Mouse (Mus musculus): Measurements from ENCODE around the gene Snapc3. TPM values are rescaled to one million over a fixed set of nuclear protein-coding genes. Genes with fewer than 3 reads are reported as not detected.
A peak's percentile ranks its signal among the peaks of the same experiment; 100 is the strongest.

The Snapc3 gene
- 29.6 and 31.4 TPM in 2 replicates for polyA plus RNA-seq (2015; fragmentation: Nextera tagmentation; extraction: Ambion mirVana)

- Histone ChIP-seq H3K27ac (ENCODE audit: low read length) (peak within 1 kb of the TSS; percentile 78), H3K27me3 (ENCODE audit: control insufficient read depth, insufficient read depth, low read length) (no peaks in the 10 kb centered on the region), H3K4me3 (ENCODE audit: low read length) (peak within 1 kb of the TSS; percentile 79), H3K9ac (ENCODE audit: low read length) (peak within 1 kb of the TSS; percentile 89), H3K4me2 (ENCODE audit: low read depth, low read length) (peak within 1 kb of the TSS; percentile 71), H3K9me3 (replicated peaks; ENCODE audit: control insufficient read depth, low read length) (peaks cover 6% of the 10 kb centered on the region), H3K36me3 (ENCODE audit: control insufficient read depth, insufficient read depth) (no peaks in the 10 kb centered on the region), H3K4me1 (ENCODE audit: control insufficient read depth, insufficient read depth, low read length) (peaks cover 10% of the 10 kb centered on the region)
- WGBS: 1% methylated on average over 41 of the region's 41 CpGs
- peak; percentile 100 for ATAC-seq (replicated peaks; ENCODE audit: extremely low read depth, insufficient read depth, low FRiP score)
These were observed at the start of gene Snapc3 for GRCm38 (mm10) chr4:83417160-83417819. Gene Snapc3 (plus strand): TSS chr4:83417724.

DNA sequence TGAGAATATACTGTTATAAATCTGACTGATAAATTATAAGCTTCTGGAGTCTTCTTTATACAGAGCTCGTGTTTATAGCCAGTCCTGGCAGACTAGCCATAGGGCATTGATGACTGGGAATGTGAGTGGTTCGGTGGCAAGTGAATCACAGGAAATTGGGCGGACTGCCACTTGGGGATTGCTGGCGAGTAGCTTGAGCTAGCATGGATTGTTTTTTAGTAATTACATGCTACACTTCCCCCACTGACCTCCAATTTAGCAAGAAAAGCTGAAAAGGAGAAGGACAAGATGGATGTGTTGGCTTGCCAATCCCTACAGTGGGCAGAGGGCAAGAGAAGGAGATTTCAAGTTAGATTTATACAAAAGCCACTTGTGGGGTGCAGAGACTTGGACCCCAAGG, 44.1 kb upstream of the Snapc3 start:
- no peak for ATAC-seq (replicated peaks; ENCODE audit: extremely low read depth, insufficient read depth, low FRiP score)
- Histone ChIP-seq H3K9me3 (replicated peaks; ENCODE audit: control insufficient read depth, low read length) (no peaks in the 10 kb centered on the region), H3K27ac (ENCODE audit: low read length) (no peak overlapping the region), H3K4me3 (ENCODE audit: low read length) (no peak overlapping the region), H3K4me2 (ENCODE audit: low read depth, low read length) (no peak overlapping the region), H3K9ac (ENCODE audit: low read length) (no peak overlapping the region), H3K36me3 (ENCODE audit: control insufficient read depth, insufficient read depth) (no peaks in the 10 kb centered on the region), H3K27me3 (ENCODE audit: control insufficient read depth, insufficient read depth, low read length) (no peaks in the 10 kb centered on the region), H3K4me1 (ENCODE audit: control insufficient read depth, insufficient read depth, low read length) (no peaks in the 10 kb centered on the region)
- 74% methylated on average over 4 of the region's 4 CpGs for WGBS

DNA sequence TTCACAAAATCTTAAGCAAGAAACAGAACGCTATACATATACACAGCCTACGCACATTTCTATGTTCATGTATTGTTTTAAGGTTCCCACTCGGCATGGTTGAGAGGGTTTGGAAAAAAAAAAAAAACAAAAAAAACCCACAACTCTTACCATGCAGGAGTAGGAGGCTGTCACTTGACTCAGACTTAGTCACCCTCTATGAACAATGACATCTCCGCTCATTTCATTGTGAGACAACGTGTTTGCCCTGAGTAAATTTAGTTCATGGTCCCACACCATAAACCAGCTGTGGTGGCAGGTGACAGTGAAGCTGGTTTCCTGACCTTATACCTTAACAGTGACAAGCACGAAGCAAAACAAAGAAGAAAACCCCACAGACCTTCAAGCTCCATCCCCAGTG, 41.9 kb upstream of the Snapc3 start:
- Histone ChIP-seq H3K9ac (ENCODE audit: low read length) (no peak overlapping the region), H3K4me2 (ENCODE audit: low read depth, low read length) (no peak overlapping the region), H3K4me3 (ENCODE audit: low read length) (no peak overlapping the region), H3K4me1 (ENCODE audit: control insufficient read depth, insufficient read depth, low read length) (no peaks in the 10 kb centered on the region), H3K27me3 (ENCODE audit: control insufficient read depth, insufficient read depth, low read length) (no peaks in the 10 kb centered on the region), H3K9me3 (replicated peaks; ENCODE audit: control insufficient read depth, low read length) (no peaks in the 10 kb centered on the region), H3K27ac (ENCODE audit: low read length) (no peak overlapping the region), H3K36me3 (ENCODE audit: control insufficient read depth, insufficient read depth) (no peaks in the 10 kb centered on the region)
- 76% methylated on average over 6 of the region's 6 CpGs for WGBS
- no peak for ATAC-seq (replicated peaks; ENCODE audit: extremely low read depth, insufficient read depth, low FRiP score)

GRCm38 (mm10) chr4:83376461-83377015, 41.0 kb upstream of the Snapc3 start:
- H3K27ac ChIP-seq (ENCODE audit: low read length): no peak overlapping the region
- no peaks in the 10 kb centered on the region for H3K4me1 ChIP-seq (ENCODE audit: control insufficient read depth, insufficient read depth, low read length)
- no peak overlapping the region for H3K4me2 ChIP-seq (ENCODE audit: low read depth, low read length)
- no peaks in the 10 kb centered on the region for H3K9me3 ChIP-seq (replicated peaks; ENCODE audit: control insufficient read depth, low read length)
- H3K27me3 ChIP-seq (ENCODE audit: control insufficient read depth, insufficient read depth, low read length): no peaks in the 10 kb centered on the region
- no peak overlapping the region for H3K4me3 ChIP-seq (ENCODE audit: low read length)
- no peak for ATAC-seq (replicated peaks; ENCODE audit: extremely low read depth, insufficient read depth, low FRiP score)
- H3K36me3 ChIP-seq (ENCODE audit: control insufficient read depth, insufficient read depth): no peaks in the 10 kb centered on the region
- 61% methylated on average over 7 of the region's 7 CpGs for WGBS
- no peak overlapping the region for H3K9ac ChIP-seq (ENCODE audit: low read length)

DNA sequence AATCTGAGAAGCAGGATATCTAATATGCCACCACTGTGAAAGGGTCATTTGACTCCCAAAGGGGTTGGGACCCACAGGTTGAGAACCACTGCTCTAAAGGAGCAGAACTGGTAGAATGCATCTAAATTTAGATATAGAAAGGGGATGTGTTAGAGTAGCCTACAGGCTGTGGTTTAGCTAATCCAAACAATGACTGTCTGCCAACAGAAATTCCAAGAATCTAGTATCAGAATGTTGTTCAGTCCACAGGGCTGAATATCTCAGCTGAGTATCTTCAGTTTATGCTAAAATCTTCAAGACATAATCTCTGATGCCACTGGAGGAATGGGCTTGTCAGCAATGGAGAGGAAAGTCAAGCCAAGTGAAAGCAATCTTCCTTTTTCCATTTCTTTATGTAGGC, 38.5 kb upstream of the Snapc3 start:
- no peak overlapping the region for H3K4me2 ChIP-seq (ENCODE audit: low read depth, low read length)
- H3K9ac ChIP-seq (ENCODE audit: low read length): no peak overlapping the region
- no peak overlapping the region for H3K27ac ChIP-seq (ENCODE audit: low read length)

GRCm38 (mm10) chr4:83379746-83380145, 37.8 kb upstream of the Snapc3 start:
- Histone ChIP-seq H3K4me2 (ENCODE audit: low read depth, low read length) (no peak overlapping the region), H3K27ac (ENCODE audit: low read length) (no peak overlapping the region), H3K9ac (ENCODE audit: low read length) (no peak overlapping the region), H3K9me3 (replicated peaks; ENCODE audit: control insufficient read depth, low read length) (no peaks in the 10 kb centered on the region), H3K4me1 (ENCODE audit: control insufficient read depth, insufficient read depth, low read length) (no peaks in the 10 kb centered on the region), H3K36me3 (ENCODE audit: control insufficient read depth, insufficient read depth) (no peaks in the 10 kb centered on the region), H3K4me3 (ENCODE audit: low read length) (no peak overlapping the region), H3K27me3 (ENCODE audit: control insufficient read depth, insufficient read depth, low read length) (no peaks in the 10 kb centered on the region)
- WGBS: 88% methylated on average over 6 of the region's 6 CpGs
- no peak for ATAC-seq (replicated peaks; ENCODE audit: extremely low read depth, insufficient read depth, low FRiP score)

More for the DNA sequence above, 38.5 kb upstream of the Snapc3 start:
- no peaks in the 10 kb centered on the region for H3K9me3 ChIP-seq (replicated peaks; ENCODE audit: control insufficient read depth, low read length)
- ATAC-seq (replicated peaks; ENCODE audit: extremely low read depth, insufficient read depth, low FRiP score): no peak
- H3K27me3 ChIP-seq (ENCODE audit: control insufficient read depth, insufficient read depth, low read length): no peaks in the 10 kb centered on the region
- no peaks in the 10 kb centered on the region for H3K4me1 ChIP-seq (ENCODE audit: control insufficient read depth, insufficient read depth, low read length)
- H3K36me3 ChIP-seq (ENCODE audit: control insufficient read depth, insufficient read depth): no peaks in the 10 kb centered on the region
- H3K4me3 ChIP-seq (ENCODE audit: low read length): no peak overlapping the region

DNA sequence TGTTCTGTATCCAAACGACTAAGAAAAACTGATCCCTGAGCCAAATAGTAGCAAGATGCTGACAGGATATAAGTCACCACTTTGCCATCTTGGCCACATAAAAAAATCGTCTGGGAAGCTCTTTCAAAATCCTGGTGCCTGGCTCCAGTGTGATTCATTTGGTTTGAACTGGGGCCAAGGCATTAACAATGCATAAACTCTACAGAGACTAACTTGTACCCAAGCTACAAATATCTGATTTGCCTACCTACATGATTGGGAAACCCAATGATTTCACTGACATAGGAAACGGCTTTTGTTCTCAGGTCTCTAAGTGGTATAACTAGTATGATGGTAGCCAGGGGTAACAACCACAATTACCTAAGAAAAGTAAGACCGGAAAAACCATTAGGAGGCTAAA, 37.3 kb upstream of the Snapc3 start:
- WGBS: 67% methylated on average over 4 of the region's 4 CpGs
- H3K4me3 ChIP-seq (ENCODE audit: low read length): no peak overlapping the region

DNA sequence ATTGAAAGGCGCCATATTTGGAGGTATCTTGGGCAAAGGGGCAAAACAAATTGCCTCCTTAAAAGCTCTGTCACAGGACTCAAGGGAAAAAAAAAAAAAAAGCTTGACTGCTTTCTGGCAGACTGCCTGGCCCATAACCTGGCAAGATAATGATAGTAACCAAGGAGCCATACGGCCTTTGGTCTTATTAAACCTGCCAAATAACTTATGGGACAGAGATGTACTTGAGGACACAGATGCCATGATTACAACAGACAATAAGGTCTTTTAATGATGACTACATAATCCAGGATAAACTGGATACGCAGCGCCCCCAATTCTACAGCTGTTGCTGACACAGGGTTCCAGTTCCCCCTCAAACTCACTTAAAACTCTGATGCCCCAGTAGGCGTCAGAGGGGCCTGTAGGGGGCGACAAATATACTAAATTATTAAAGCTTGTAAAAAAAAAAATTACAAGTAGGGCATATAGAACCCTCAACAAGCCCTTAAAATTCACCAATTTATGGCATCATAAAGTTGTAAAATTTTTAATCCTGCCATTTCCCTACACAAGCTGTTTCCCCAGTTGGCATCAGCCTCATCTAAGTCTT, 33.5 kb upstream of the Snapc3 start:
- H3K27me3 ChIP-seq (ENCODE audit: control insufficient read depth, insufficient read depth, low read length): no peaks in the 10 kb centered on the region
- WGBS: 44% methylated on average over 6 of the region's 6 CpGs
- no peak overlapping the region for H3K27ac ChIP-seq (ENCODE audit: low read length)
- no peaks in the 10 kb centered on the region for H3K36me3 ChIP-seq (ENCODE audit: control insufficient read depth, insufficient read depth)
- H3K4me2 ChIP-seq (ENCODE audit: low read depth, low read length): no peak overlapping the region
- H3K4me1 ChIP-seq (ENCODE audit: control insufficient read depth, insufficient read depth, low read length): no peaks in the 10 kb centered on the region
- ATAC-seq (replicated peaks; ENCODE audit: extremely low read depth, insufficient read depth, low FRiP score): no peak
- no peak overlapping the region for H3K4me3 ChIP-seq (ENCODE audit: low read length)
- H3K9me3 ChIP-seq (replicated peaks; ENCODE audit: control insufficient read depth, low read length): peaks cover 4% of the 10 kb centered on the region; the same call in 1 of the 2 replicates
- H3K9ac ChIP-seq (ENCODE audit: low read length): no peak overlapping the region

More for the DNA sequence above, 37.3 kb upstream of the Snapc3 start:
- no peaks in the 10 kb centered on the region for H3K27me3 ChIP-seq (ENCODE audit: control insufficient read depth, insufficient read depth, low read length)
- H3K9me3 ChIP-seq (replicated peaks; ENCODE audit: control insufficient read depth, low read length): no peaks in the 10 kb centered on the region
- no peak overlapping the region for H3K4me2 ChIP-seq (ENCODE audit: low read depth, low read length)
- no peak for ATAC-seq (replicated peaks; ENCODE audit: extremely low read depth, insufficient read depth, low FRiP score)
- no peak overlapping the region for H3K9ac ChIP-seq (ENCODE audit: low read length)
- H3K4me1 ChIP-seq (ENCODE audit: control insufficient read depth, insufficient read depth, low read length): no peaks in the 10 kb centered on the region
- H3K36me3 ChIP-seq (ENCODE audit: control insufficient read depth, insufficient read depth): no peaks in the 10 kb centered on the region
- H3K27ac ChIP-seq (ENCODE audit: low read length): no peak overlapping the region

GRCm38 (mm10) chr4:83385091-83385490, 32.4 kb upstream of the Snapc3 start:
- ATAC-seq (replicated peaks; ENCODE audit: extremely low read depth, insufficient read depth, low FRiP score): no peak
- no peak overlapping the region for H3K9ac ChIP-seq (ENCODE audit: low read length)
- H3K4me1 ChIP-seq (ENCODE audit: control insufficient read depth, insufficient read depth, low read length): no peaks in the 10 kb centered on the region
- no peak overlapping the region for H3K27ac ChIP-seq (ENCODE audit: low read length)
- H3K9me3 ChIP-seq (replicated peaks; ENCODE audit: control insufficient read depth, low read length): peaks cover 4% of the 10 kb centered on the region; the same call in 1 of the 2 replicates
- no peak overlapping the region for H3K4me2 ChIP-seq (ENCODE audit: low read depth, low read length)
- H3K36me3 ChIP-seq (ENCODE audit: control insufficient read depth, insufficient read depth): no peaks in the 10 kb centered on the region
- no peak overlapping the region for H3K4me3 ChIP-seq (ENCODE audit: low read length)
- no peaks in the 10 kb centered on the region for H3K27me3 ChIP-seq (ENCODE audit: control insufficient read depth, insufficient read depth, low read length)
